Mouse (Mus musculus) yolk sac, embryonic 10.5 days (tissue): Measurements from ENCODE around the gene Gm9195.
A peak's percentile ranks its signal among the peaks of the same experiment; 100 is the strongest.

Source experiments
- DNase-seq: peaks from one replicate; pipeline ENCODE4 v3.0.0-alpha.2; 2017; ENCODE audit warnings: low spot score

The Gm9195 gene

DNA sequence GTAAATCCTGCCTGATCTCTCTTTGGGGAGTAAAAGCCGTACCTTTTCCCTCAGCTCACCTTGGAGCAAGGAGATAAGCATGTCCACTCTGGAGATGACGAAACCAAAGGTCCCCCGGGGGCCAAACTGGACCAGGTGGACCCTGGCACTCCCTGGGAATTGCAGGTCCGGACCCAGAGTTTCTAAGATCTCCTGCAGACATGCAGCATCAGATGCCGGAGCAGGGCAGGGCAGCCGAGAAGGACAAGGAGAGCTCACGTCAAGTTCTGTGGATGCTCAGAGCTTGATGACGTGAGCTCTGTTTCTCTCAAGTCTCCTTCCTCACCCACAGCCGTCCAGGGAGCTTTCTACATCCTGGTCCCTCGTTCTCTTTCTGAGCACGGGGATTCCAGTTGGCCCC lies 48.7 kb downstream of the Gm9195 start:
- no peak for DNase-seq

GRCm38 (mm10) chr14:72440929-72441328 lies 50.7 kb downstream of the Gm9195 start:
- DNase-seq, result no peak

- no peak for DNase-seq
These were observed 51.2 kb downstream of the Gm9195 start for GRCm38 (mm10) chr14:72440436-72440835.

DNA sequence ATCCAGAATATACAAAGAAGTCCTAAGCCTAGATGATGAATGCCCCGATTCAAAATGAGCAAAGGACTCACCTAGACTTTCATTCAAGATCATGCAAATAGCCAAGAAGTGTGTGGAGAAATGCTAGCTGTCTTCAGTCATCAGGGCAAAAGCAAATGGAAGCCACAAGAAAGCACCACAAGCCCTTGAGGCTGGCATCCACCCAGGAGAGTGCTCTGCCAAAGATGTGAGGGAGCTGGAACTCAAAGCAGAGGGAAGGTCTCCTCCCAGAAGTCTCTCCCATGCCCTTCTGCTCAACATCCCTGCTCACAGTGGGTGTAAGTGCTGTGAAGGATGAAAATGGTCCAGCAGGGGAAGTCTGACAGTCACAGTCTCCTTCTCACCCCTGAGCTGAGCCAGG lies 52.7 kb downstream of the Gm9195 start:
- no peak for DNase-seq

DNA sequence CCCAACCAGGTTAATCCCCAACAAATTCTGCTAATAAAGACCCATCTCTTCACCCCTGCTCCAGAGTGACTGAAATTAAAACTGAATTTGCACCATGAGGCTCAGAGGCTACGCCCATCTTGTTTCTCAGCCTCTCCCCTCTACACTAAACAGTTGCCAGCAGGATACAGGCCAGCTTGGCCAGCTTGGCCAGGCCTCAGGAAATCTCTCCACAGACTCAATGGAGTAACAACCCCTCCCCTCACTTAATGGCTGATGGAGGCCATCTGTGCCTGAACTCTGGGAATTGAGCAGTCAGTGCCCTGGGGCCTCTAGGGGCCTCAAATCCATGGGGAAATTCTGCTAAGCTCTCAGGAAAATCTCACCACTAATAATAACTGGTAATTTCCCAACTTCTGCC lies 101.9 kb downstream of the Gm9195 start:
- DNase-seq, result no peak

GRCm38 (mm10) chr14:72389288-72389687 lies 102.3 kb downstream of the Gm9195 start:
- no peak for DNase-seq

GRCm38 (mm10) chr14:72377224-72377623 lies 114.4 kb downstream of the Gm9195 start:
- DNase-seq, result peak; percentile 6
